Comparison of ENCODE assay signal across 8 mouse cellular contexts in the genomic region with DNA sequence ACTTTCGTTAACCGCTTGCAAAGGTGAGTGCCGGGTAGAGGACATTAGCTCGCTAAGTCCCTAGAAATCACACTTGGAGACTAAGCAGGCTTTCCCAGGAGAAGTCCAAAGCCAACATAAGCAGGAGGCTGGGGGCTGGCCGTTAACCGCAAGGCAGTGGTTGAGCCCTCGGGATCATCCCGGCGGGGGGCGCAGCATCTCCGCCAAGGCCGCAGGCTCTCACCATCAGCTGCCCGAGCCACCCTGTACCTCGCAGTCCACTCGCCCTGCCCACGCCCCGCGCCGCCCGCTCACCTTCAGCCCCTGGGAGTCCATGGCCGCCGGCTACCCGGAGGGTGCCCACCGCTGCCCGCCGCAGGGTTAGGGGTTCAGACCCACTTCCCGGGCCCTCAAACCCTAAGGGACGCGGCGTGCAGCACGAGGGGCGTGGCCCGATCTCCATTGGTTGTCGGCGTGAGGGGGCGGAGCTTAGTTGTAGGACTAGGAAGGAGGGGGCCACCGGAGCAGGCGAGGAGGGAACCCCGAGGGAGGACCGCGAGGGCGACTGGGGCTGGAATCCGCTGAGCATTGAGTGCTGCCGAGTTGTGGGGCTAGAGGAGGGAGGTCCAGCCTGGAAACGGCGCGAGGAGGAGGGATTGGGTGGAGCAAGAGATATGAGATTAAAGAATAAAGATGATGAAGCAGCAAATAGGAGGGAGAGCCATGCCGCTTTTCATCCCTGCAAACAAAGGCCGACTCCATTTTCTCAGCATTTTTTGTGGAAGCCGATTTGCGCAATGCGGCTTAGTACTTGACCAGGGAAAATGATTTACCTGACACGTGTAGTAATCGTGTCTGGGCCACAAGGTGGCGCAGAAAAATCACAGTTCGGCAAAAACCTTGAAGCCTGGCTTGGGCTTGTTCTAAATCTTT. TPM values are rescaled to one million over a fixed set of nuclear protein-coding genes. Genes with fewer than 3 reads are reported as not detected.
DNase-seq lines count a peak whose midpoint lies in the region; ATAC-seq and TF ChIP-seq lines count a peak whose summit lies in the region.

TSS of gene Ttc21b (minus strand) at position 398 of the 912 bp plus-strand sequence.

- TF ChIP-seq CTCF in C2C12 (IDR thresholded peaks at IDR 0.05; ENCODE audit: control insufficient read depth, insufficient read depth, insufficient read length): peak; percentile 29
- peak; percentile 79 for TF ChIP-seq CTCF in brain, embryonic 14.5 days (IDR thresholded peaks at IDR 0.05; ENCODE audit: borderline replicate concordance, extremely low read depth, insufficient read depth, insufficient read length)

- H3K27me3 ChIP-seq in C2C12 (ENCODE audit: control insufficient read depth, insufficient read depth, insufficient read length): no peaks in the 10 kb centered on the region
- H3K27me3 ChIP-seq in heart, embryonic 12.5 days (replicated peaks): no peaks in the 10 kb centered on the region
- H3K27me3 ChIP-seq in kidney, embryonic 16.5 days (ENCODE audit: insufficient read depth, low read length): no peaks in the 10 kb centered on the region

- H3K9me3 ChIP-seq in heart, embryonic 12.5 days (replicated peaks): no peaks in the 10 kb centered on the region
- no peaks in the 10 kb centered on the region for H3K9me3 ChIP-seq in kidney, embryonic 16.5 days (ENCODE audit: low read length)

- ATAC-seq in heart, embryonic 12.5 days (ENCODE audit: insufficient number of reproducible peaks, low FRiP score): peak; percentile 98
- ATAC-seq in kidney, embryonic 16.5 days (ENCODE audit: low FRiP score, low TSS enrichment): peak; percentile 100

- DNase-seq in brain, embryonic 14.5 days (ENCODE audit: low read depth): peak; percentile 99
- DNase-seq in fat pad, adult 2 months (ENCODE audit: extremely low read depth, low read depth, low spot score): peak; percentile 36
- DNase-seq in liver: peak; percentile 92
- DNase-seq in monocyte, adult 2 months (ENCODE audit: low read depth in 1 of 2, low spot score in 2 of 2): peak; percentile 48 to 56
- peak; percentile 69 to 75 for DNase-seq in spleen, postnatal 14 days (ENCODE audit: low spot score in 2 of 2)

- H3K79me2 ChIP-seq in C2C12 (ENCODE audit: control insufficient read depth, insufficient read depth): peaks cover 18% of the 10 kb centered on the region

- peak within 1 kb of the TSS; percentile 82 for H3K9ac ChIP-seq in heart, embryonic 12.5 days
- peak within 1 kb of the TSS; percentile 83 for H3K9ac ChIP-seq in kidney, embryonic 16.5 days (replicated peaks; ENCODE audit: low read length)

- H3K4me3 ChIP-seq in C2C12 (ENCODE audit: insufficient read depth, poor library complexity, severe bottlenecking): peak within 1 kb of the TSS; percentile 56
- H3K4me3 ChIP-seq in heart, embryonic 12.5 days: peak within 1 kb of the TSS; percentile 96
- H3K4me3 ChIP-seq in kidney, embryonic 16.5 days (ENCODE audit: low read length): peak within 1 kb of the TSS; percentile 90

- H3K27ac ChIP-seq in heart, embryonic 12.5 days (ENCODE audit: poor library complexity, severe bottlenecking): peak within 1 kb of the TSS; percentile 65; the same call in 1 of the 2 replicates
- H3K27ac ChIP-seq in kidney, embryonic 16.5 days (ENCODE audit: low read length): peak within 1 kb of the TSS; percentile 84

- no peaks in the 10 kb centered on the region for H3K79me3 ChIP-seq in C2C12 (ENCODE audit: low read depth)

- WGBS in heart, embryonic 12.5 days: under 1% methylated on average over 56 of the region's 56 CpGs
- WGBS in kidney, embryonic 16.5 days: under 1% methylated on average over 56 of the region's 56 CpGs

- H3K4me1 ChIP-seq in heart, embryonic 12.5 days (replicated peaks): 0 out of 2 replicates have a peak, but pooled peaks cover 4% of the 10 kb centered on the region
- H3K4me1 ChIP-seq in kidney, embryonic 16.5 days (ENCODE audit: insufficient read depth, low read length): peaks cover 16% of the 10 kb centered on the region

- H3K4me2 ChIP-seq in heart, embryonic 12.5 days: peak within 1 kb of the TSS; percentile 72
- peak within 1 kb of the TSS; percentile 61 for H3K4me2 ChIP-seq in kidney, embryonic 16.5 days (replicated peaks; ENCODE audit: low read depth, low read length)

- no peak for TF ChIP-seq POLR2A in brain, embryonic 14.5 days (IDR thresholded peaks at IDR 0.05; ENCODE audit: borderline replicate concordance, extremely low read depth, insufficient read depth, insufficient read length, poor library complexity, severe bottlenecking)

- peak within 1 kb of the TSS; percentile 91 for H3ac ChIP-seq in C2C12 (ENCODE audit: control insufficient read depth, insufficient read length, low read depth)

- H3K36me3 ChIP-seq in C2C12 (ENCODE audit: control insufficient read depth, insufficient read depth): peaks cover 7% of the 10 kb centered on the region
- peaks cover 6% of the 10 kb centered on the region for H3K36me3 ChIP-seq in heart, embryonic 12.5 days
- peaks cover 6% of the 10 kb centered on the region; the same call in 1 of the 2 replicates for H3K36me3 ChIP-seq in kidney, embryonic 16.5 days (ENCODE audit: insufficient read depth, low read length)

TF ChIP-seq in C2C12, 6 proteins besides CTCF, POLR2A, EP300 and RAD21:
- no peak for TF ChIP-seq MYOD1 (IDR thresholded peaks at IDR 0.05; ENCODE audit: control insufficient read depth, insufficient read length, low read depth)
- peak; percentile 96 for TF ChIP-seq CEBPB (IDR thresholded peaks at IDR 0.05; ENCODE audit: low read depth)
- TF ChIP-seq FOSL1 (IDR thresholded peaks at IDR 0.05; ENCODE audit: insufficient read depth, low read length, poor library complexity, severe bottlenecking): no peak
- no peak for TF ChIP-seq USF1 (IDR thresholded peaks at IDR 0.05; ENCODE audit: low read depth)
- no peak for TF ChIP-seq MYOG (IDR thresholded peaks at IDR 0.05; ENCODE audit: control insufficient read depth, extremely low read depth, insufficient read length)
- peak; percentile 95 for TF ChIP-seq MAX (IDR thresholded peaks at IDR 0.05)
TF ChIP-seq in C2C12: peak in this region for 2.

RNA-seq across cellular contexts. Expression of gene Ttc21b, which starts in this region (rescaled TPM):
- polyA plus RNA-seq in C2C12 (2012; fragmentation: generic; extraction: Trizol): 4.5 TPM
- 12.8 and 13.6 TPM in 2 replicates for polyA plus RNA-seq in brain, embryonic 14.5 days (2012; rRNA removed)
- polyA plus RNA-seq in heart, embryonic 12.5 days (2016; fragmentation: Nextera tagmentation; extraction: Ambion mirVana): 7.3 and 8.5 TPM in 2 replicates
- polyA plus RNA-seq in kidney, embryonic 16.5 days (2015; fragmentation: Nextera tagmentation; extraction: Ambion mirVana): 15.2 and 15.9 TPM in 2 replicates

Comparison
In these comparisons a context has a peak if more than half of its experiments do, and no peak if none do; other contexts are left out.
1. Peak in every context shown above with its lines: DNase-seq, ATAC-seq, H3K4me3 ChIP-seq and H3K27ac ChIP-seq.
2. DNase-seq: peak in every context shown above with its lines; median percentile 99 in brain, embryonic 14.5 days; 92 in liver; 72 in spleen, postnatal 14 days; 52 in monocyte, adult 2 months; 36 in fat pad, adult 2 months.